Mouse (Mus musculus) limb, embryonic 13.5 days (tissue): ENCODE measurements around the gene Sms. TPM values are rescaled to one million over a fixed set of nuclear protein-coding genes. Genes with fewer than 3 reads are reported as not detected.

Source experiments
- ATAC-seq: fragments of 200-750 bp; cut with Nextera tagmentation; 2 replicates; pipeline ENCODE4 v1.8.0; 2017; ENCODE audit warnings: low read depth, moderate number of reproducible peaks, moderate TSS enrichment; ENCODE audit not compliant: low FRiP score
- H3K27ac ChIP-seq: fragments of 300-500 bp; sonication (generic); 2 replicates; pipeline ENCODE4 v1.5.1; 2015; ENCODE audit warnings: inconsistent platforms, mild to moderate bottlenecking, moderate library complexity
- H3K27me3 ChIP-seq: fragments of 300-500 bp; sonication (generic); 2 replicates; pipeline ENCODE4 v1.6.1; 2015; ENCODE audit warnings: mild to moderate bottlenecking, inconsistent platforms
- H3K36me3 ChIP-seq: fragments of 300-500 bp; sonication (generic); 2 replicates; pipeline ENCODE4 v1.6.1; 2015; ENCODE audit warnings: inconsistent platforms, mild to moderate bottlenecking, moderate library complexity
- H3K4me1 ChIP-seq: fragments of 300-500 bp; sonication (generic); 2 replicates; pipeline ENCODE4 v1.6.1; 2015; ENCODE audit warnings: inconsistent platforms
- H3K4me2 ChIP-seq: fragments of 300-500 bp; sonication (generic); replicated peaks from 2 replicates; pipeline ENCODE4 v1.6.1; 2015; ENCODE audit warnings: inconsistent platforms, mild to moderate bottlenecking, moderate library complexity
- H3K4me3 ChIP-seq: fragments of 300-500 bp; sonication (generic); 2 replicates; pipeline ENCODE4 v1.5.1; 2015; ENCODE audit warnings: moderate library complexity, mild to moderate bottlenecking, inconsistent platforms
- H3K9ac ChIP-seq: fragments of 300-500 bp; sonication (generic); 2 replicates; pipeline ENCODE4 v1.6.1; 2015; ENCODE audit warnings: mild to moderate bottlenecking, inconsistent platforms
- H3K9me3 ChIP-seq: fragments of 300-500 bp; sonication (generic); 2 replicates; pipeline ENCODE4 v1.6.1; 2016; ENCODE audit warnings: inconsistent platforms
- WGBS: fragments of 180-500 bp; shearing (Covaris S2); methylation state at CpG from one replicate; pipeline ENCODE4 v1.1.7; 2015; 5-methylcytosine and 5-hydroxymethylcytosine counted together
- polyA plus RNA-seq: library from polyadenylated mRNA; unstranded; fragments of >200 nt; fragmentation: Nextera tagmentation; extraction: Ambion mirVana; gene quantifications from 2 replicates; pipeline ENCODE4 v1.2.1, GENCODE M21; 2015

Sms gene
- polyA plus RNA-seq, 1 experiment from 2014 or later, result 59.9 TPM

GRCm38 (mm10) chrX:157482842-157483241, 9.2 kb downstream of the Sms start:
- Histone ChIP-seq H3K27ac (no peak overlapping the region), H3K4me1 (no peaks in the 10 kb centered on the region), H3K4me3 (no peak overlapping the region), H3K36me3 (no peaks in the 10 kb centered on the region), H3K4me2 (no peak overlapping the region), H3K9ac (no peak overlapping the region), H3K27me3 (no peaks in the 10 kb centered on the region), H3K9me3 (no peaks in the 10 kb centered on the region)
- ATAC-seq, result no peak
- WGBS, result 83% methylated on average over 2 of the region's 2 CpGs

GRCm38 (mm10) chrX:157481860-157482259, 10.2 kb downstream of the Sms start:
- 67% methylated on average over 2 of the region's 2 CpGs for WGBS
- Histone ChIP-seq H3K36me3 (no peaks in the 10 kb centered on the region), H3K4me2 (no peak overlapping the region), H3K9ac (no peak overlapping the region), H3K4me3 (no peak overlapping the region), H3K4me1 (0 out of 2 replicates have a peak, but pooled peaks cover 3% of the 10 kb centered on the region), H3K27me3 (no peaks in the 10 kb centered on the region), H3K9me3 (no peaks in the 10 kb centered on the region), H3K27ac (no peak overlapping the region)
- no peak for ATAC-seq

DNA sequence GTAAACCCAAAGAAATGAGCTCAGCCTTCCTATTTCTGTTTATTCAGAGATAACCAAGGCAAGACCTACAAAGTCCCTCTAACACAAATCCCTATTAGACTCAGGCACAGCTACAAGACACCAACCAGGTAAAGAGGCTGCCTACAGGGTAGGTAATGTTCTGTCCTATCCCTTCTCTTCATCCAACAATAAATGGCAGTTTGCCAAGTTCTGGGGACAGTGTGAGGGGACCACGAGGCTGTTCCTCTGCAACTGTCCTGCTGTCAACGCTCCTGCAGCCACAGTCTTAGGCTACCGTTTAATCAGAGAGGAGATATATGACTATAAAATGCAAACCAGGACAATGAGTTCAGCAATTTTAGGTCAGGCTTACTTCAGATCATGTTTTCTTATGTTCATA, 14.8 kb downstream of the Sms start:
- Histone ChIP-seq H3K27me3 (no peaks in the 10 kb centered on the region), H3K9ac (no peak overlapping the region), H3K4me2 (no peak overlapping the region), H3K4me3 (no peak overlapping the region), H3K27ac (no peak overlapping the region), H3K9me3 (no peaks in the 10 kb centered on the region), H3K4me1 (0 out of 2 replicates have a peak, but pooled peaks cover 3% of the 10 kb centered on the region), H3K36me3 (no peaks in the 10 kb centered on the region)
- no peak for ATAC-seq
- 51% methylated on average over 3 of the region's 3 CpGs for WGBS

- H3K9ac ChIP-seq, result no peak overlapping the region
- no peak overlapping the region for H3K4me3 ChIP-seq
- no peaks in the 10 kb centered on the region for H3K9me3 ChIP-seq
- 79% methylated on average over 4 of the region's 4 CpGs for WGBS
- no peaks in the 10 kb centered on the region for H3K27me3 ChIP-seq
- 0 out of 2 replicates have a peak, but pooled peaks cover 3% of the 10 kb centered on the region for H3K4me1 ChIP-seq
- no peak overlapping the region for H3K27ac ChIP-seq
- no peak for ATAC-seq
- H3K36me3 ChIP-seq, result no peaks in the 10 kb centered on the region
- H3K4me2 ChIP-seq, result no peak overlapping the region
These were observed 15.8 kb downstream of the Sms start for GRCm38 (mm10) chrX:157476153-157476810.

- no peak for ATAC-seq
- no peak overlapping the region for H3K27ac ChIP-seq
- WGBS, result 82% methylated on average over 8 of the region's 8 CpGs
- H3K9ac ChIP-seq, result no peak overlapping the region
- no peaks in the 10 kb centered on the region; the same call in 1 of the 2 replicates for H3K36me3 ChIP-seq
- no peaks in the 10 kb centered on the region for H3K27me3 ChIP-seq
- H3K4me1 ChIP-seq, result no peaks in the 10 kb centered on the region
- H3K9me3 ChIP-seq, result no peaks in the 10 kb centered on the region
- H3K4me3 ChIP-seq, result no peak overlapping the region
- no peak overlapping the region for H3K4me2 ChIP-seq
These were observed 20.1 kb downstream of the Sms start for GRCm38 (mm10) chrX:157471711-157472660.

- ATAC-seq, result no peak
- Histone ChIP-seq H3K4me1 (no peaks in the 10 kb centered on the region), H3K36me3 (peaks cover 8% of the 10 kb centered on the region), H3K27ac (no peak overlapping the region), H3K4me2 (no peak overlapping the region), H3K27me3 (no peaks in the 10 kb centered on the region), H3K4me3 (no peak overlapping the region), H3K9me3 (no peaks in the 10 kb centered on the region), H3K9ac (no peak overlapping the region)
- 63% methylated on average over 3 of the region's 3 CpGs for WGBS
These were observed 23.3 kb downstream of the Sms start for GRCm38 (mm10) chrX:157468795-157469194.

- H3K4me1 ChIP-seq, result no peaks in the 10 kb centered on the region
- no peak overlapping the region for H3K4me3 ChIP-seq
- no peak overlapping the region for H3K4me2 ChIP-seq
- H3K9ac ChIP-seq, result no peak overlapping the region
- 71% methylated on average over 2 of the region's 2 CpGs for WGBS
- no peaks in the 10 kb centered on the region for H3K9me3 ChIP-seq
- H3K36me3 ChIP-seq, result peaks cover 8% of the 10 kb centered on the region
- ATAC-seq, result no peak
- H3K27ac ChIP-seq, result no peak overlapping the region
- no peaks in the 10 kb centered on the region for H3K27me3 ChIP-seq
These were observed 24.0 kb downstream of the Sms start for GRCm38 (mm10) chrX:157468055-157468454.

DNA sequence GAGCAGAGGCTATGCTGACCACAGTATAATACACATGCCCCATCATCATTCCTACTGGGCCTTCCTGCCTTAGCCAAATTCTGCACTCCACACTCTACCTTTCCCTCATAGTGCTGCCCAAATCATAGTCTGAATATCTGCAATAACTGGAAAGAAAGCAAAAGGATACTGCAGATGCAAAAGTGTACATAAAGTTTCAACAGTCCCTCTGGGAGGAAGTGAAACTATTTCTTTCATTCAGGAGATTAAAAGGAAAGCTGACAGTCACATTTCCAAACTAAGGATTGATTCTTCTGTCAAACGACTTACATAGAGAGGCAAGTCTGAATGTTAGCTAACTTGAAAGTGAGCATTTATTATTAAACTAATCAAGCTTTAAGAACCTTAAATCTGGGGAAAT, 26.1 kb downstream of the Sms start:
- no peak for ATAC-seq
- 58% methylated on average over 1 of the region's 1 CpGs for WGBS
- Histone ChIP-seq H3K4me2 (no peak overlapping the region), H3K9me3 (no peaks in the 10 kb centered on the region), H3K27ac (no peak overlapping the region), H3K27me3 (no peaks in the 10 kb centered on the region), H3K36me3 (peaks cover 8% of the 10 kb centered on the region), H3K4me3 (no peak overlapping the region), H3K9ac (no peak overlapping the region), H3K4me1 (no peaks in the 10 kb centered on the region)

GRCm38 (mm10) chrX:157462716-157463115, 29.4 kb downstream of the Sms start:
- 73% methylated on average over 3 of the region's 3 CpGs for WGBS
- H3K36me3 ChIP-seq, result peaks cover 8% of the 10 kb centered on the region; the same call in 1 of the 2 replicates
- no peaks in the 10 kb centered on the region for H3K4me1 ChIP-seq
- no peak for ATAC-seq
- no peaks in the 10 kb centered on the region for H3K27me3 ChIP-seq
- H3K4me2 ChIP-seq, result no peak overlapping the region
- H3K9ac ChIP-seq, result no peak overlapping the region
- H3K9me3 ChIP-seq, result no peaks in the 10 kb centered on the region
- no peak overlapping the region for H3K27ac ChIP-seq
- no peak overlapping the region for H3K4me3 ChIP-seq

GRCm38 (mm10) chrX:157454430-157454829, 37.7 kb downstream of the Sms start:
- Histone ChIP-seq H3K27me3 (no peaks in the 10 kb centered on the region), H3K27ac (no peak overlapping the region), H3K9ac (no peak overlapping the region), H3K4me3 (no peak overlapping the region), H3K4me2 (no peak overlapping the region), H3K4me1 (no peaks in the 10 kb centered on the region), H3K9me3 (no peaks in the 10 kb centered on the region), H3K36me3 (no peaks in the 10 kb centered on the region; the same call in 1 of the 2 replicates)
- WGBS, result 63% methylated on average over 1 of the region's 1 CpGs
- ATAC-seq, result no peak

GRCm38 (mm10) chrX:157449000-157449399, 43.1 kb downstream of the Sms start:
- H3K4me2 ChIP-seq, result no peak overlapping the region
- no peaks in the 10 kb centered on the region for H3K4me1 ChIP-seq
- H3K9me3 ChIP-seq, result no peaks in the 10 kb centered on the region
- no peak overlapping the region for H3K27ac ChIP-seq
- H3K9ac ChIP-seq, result no peak overlapping the region
- 76% methylated on average over 1 of the region's 1 CpGs for WGBS
- H3K27me3 ChIP-seq, result no peaks in the 10 kb centered on the region
- ATAC-seq, result no peak
- no peaks in the 10 kb centered on the region for H3K36me3 ChIP-seq
- no peak overlapping the region for H3K4me3 ChIP-seq

DNA sequence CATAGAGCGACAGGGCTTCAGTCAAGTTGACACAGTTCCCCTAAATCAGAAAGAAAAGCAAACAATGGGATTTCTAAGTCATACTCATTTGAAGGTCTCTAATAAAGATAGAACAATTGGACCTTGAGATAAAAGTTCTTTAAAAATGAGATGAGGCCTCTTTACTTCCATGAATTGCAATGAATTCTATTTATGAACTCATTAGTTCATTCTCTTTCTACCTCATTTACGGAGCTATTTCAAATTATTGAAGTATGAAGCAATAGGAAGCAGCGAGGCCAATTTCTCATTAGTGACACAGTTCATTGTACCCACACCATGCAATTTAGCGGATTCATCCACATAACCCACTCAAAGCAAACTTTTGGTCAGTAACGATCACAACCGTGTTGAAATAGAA, 44.7 kb downstream of the Sms start:
- Histone ChIP-seq H3K4me3 (no peak overlapping the region), H3K36me3 (no peaks in the 10 kb centered on the region), H3K4me1 (no peaks in the 10 kb centered on the region), H3K9ac (no peak overlapping the region), H3K27me3 (no peaks in the 10 kb centered on the region), H3K27ac (no peak overlapping the region), H3K4me2 (no peak overlapping the region), H3K9me3 (no peaks in the 10 kb centered on the region)
- WGBS, result 82% methylated on average over 6 of the region's 6 CpGs
- ATAC-seq, result no peak
